Comparison of ENCODE assay signal across 8 mouse cellular contexts in the genomic region with DNA sequence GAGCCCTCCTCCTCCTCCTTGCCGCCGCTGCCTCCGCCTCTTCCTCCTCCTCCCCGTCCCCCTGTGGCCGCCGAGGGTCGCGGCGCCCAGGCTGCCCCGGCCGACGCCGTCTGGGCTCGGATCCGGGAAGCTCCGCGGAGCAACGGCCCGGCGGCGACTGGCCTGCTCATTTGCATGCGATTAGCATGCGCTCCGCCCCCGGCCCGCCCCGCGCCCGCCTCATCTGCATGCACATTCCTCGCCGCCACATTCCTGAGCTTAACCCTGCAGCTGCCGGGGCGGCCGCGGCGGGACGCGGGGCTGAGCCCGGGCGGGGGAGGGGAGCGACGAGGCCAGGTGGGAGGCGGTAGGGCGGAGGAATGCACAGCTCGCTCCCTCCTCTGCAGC. TPM values are rescaled to one million over a fixed set of nuclear protein-coding genes. Genes with fewer than 3 reads are reported as not detected.
DNase-seq lines count a peak whose midpoint lies in the region; ATAC-seq and TF ChIP-seq lines count a peak whose summit lies in the region.

No protein-coding gene starts in this region.

- peak overlapping the region; percentile 82 for H3K9ac ChIP-seq in forebrain, postnatal 0 days
- peak overlapping the region; percentile 93 for H3K9ac ChIP-seq in lung, embryonic 14.5 days

- peak overlapping the region; percentile 68 for H3K4me3 ChIP-seq in cerebellum, adult 2 months (replicated peaks; ENCODE audit: insufficient read depth, low read depth, low read length)
- H3K4me3 ChIP-seq in forebrain, postnatal 0 days (ENCODE audit: low read depth, low read length): peak overlapping the region; percentile 78
- H3K4me3 ChIP-seq in lung, embryonic 14.5 days (ENCODE audit: low read depth, low read length): peak overlapping the region; percentile 89

- no peaks in the 10 kb centered on the region for H3K27me3 ChIP-seq in cerebellum, adult 2 months (ENCODE audit: control insufficient read depth, insufficient read depth, low read length)
- H3K27me3 ChIP-seq in forebrain, postnatal 0 days (ENCODE audit: insufficient read depth, low read length): no peaks in the 10 kb centered on the region; the same call in 1 of the 2 replicates
- H3K27me3 ChIP-seq in lung, embryonic 14.5 days (ENCODE audit: insufficient read depth, low read length): no peaks in the 10 kb centered on the region

- peak; percentile 96 for ATAC-seq in forebrain, postnatal 0 days
- ATAC-seq in lung, embryonic 14.5 days (ENCODE audit: insufficient read depth): peak; percentile 95
- ATAC-seq in neutrophil, adult 5-6 weeks (ENCODE audit: extremely low read depth, insufficient number of reproducible peaks, low FRiP score, poor library complexity, severe bottlenecking): peak; percentile 67; the same call in 1 of the 2 replicates

- TF ChIP-seq CTCF in cerebellum, adult 2 months (IDR thresholded peaks at IDR 0.05; ENCODE audit: borderline replicate concordance, insufficient read depth, low read depth, low read length): no peak
- peak; percentile 44 for TF ChIP-seq CTCF in forebrain, postnatal 0 days (IDR thresholded peaks at IDR 0.05; ENCODE audit: low read depth)
- no peak; the same call in 1 of the 2 replicates for TF ChIP-seq CTCF in lung, embryonic 14.5 days (IDR thresholded peaks at IDR 0.05; ENCODE audit: low read depth)

- 0 out of 2 replicates have a peak, but pooled peaks have one; percentile 23 for TF ChIP-seq POLR2A in cerebellum, adult 2 months (IDR thresholded peaks at IDR 0.05; ENCODE audit: borderline replicate concordance, insufficient read depth, low read length)

- H3K36me3 ChIP-seq in forebrain, postnatal 0 days (ENCODE audit: insufficient read depth): no peaks in the 10 kb centered on the region
- no peaks in the 10 kb centered on the region for H3K36me3 ChIP-seq in lung, embryonic 14.5 days (ENCODE audit: insufficient read depth)

- no peaks in the 10 kb centered on the region for H3K9me3 ChIP-seq in forebrain, postnatal 0 days (ENCODE audit: low read length)
- H3K9me3 ChIP-seq in lung, embryonic 14.5 days (ENCODE audit: low read depth, low read length): no peaks in the 10 kb centered on the region

- H3K4me1 ChIP-seq in cerebellum, adult 2 months (ENCODE audit: control insufficient read depth, insufficient read depth, low read length): no peaks in the 10 kb centered on the region; the same call in 1 of the 2 replicates
- H3K4me1 ChIP-seq in forebrain, postnatal 0 days (ENCODE audit: insufficient read depth): peaks cover 13% of the 10 kb centered on the region; the same call in 1 of the 2 replicates
- H3K4me1 ChIP-seq in lung, embryonic 14.5 days (ENCODE audit: insufficient read depth): peaks cover 17% of the 10 kb centered on the region

- DNase-seq in MEL-GATA-1-ER (ENCODE audit: extremely low read depth, low read depth): peak; percentile 73
- peak; percentile 83 for DNase-seq in cerebellum, adult 2 months
- peak; percentile 90 for DNase-seq in forebrain, postnatal 0 days
- DNase-seq in heart, postnatal 4 days: peak; percentile 99
- peak; percentile 88 to 91 for DNase-seq in layer of hippocampus, adult 8-10 months (ENCODE audit: low spot score in 2 of 2)
- DNase-seq in lung, embryonic 14.5 days: peak; percentile 98
- DNase-seq in testis, postnatal 14 days (ENCODE audit: low spot score): peak; percentile 96

- peak overlapping the region; percentile 89 for H3K4me2 ChIP-seq in forebrain, postnatal 0 days (ENCODE audit: low read depth)
- H3K4me2 ChIP-seq in lung, embryonic 14.5 days: peak overlapping the region; percentile 94

- H3K27ac ChIP-seq in cerebellum, adult 2 months (ENCODE audit: insufficient read depth, low read length): no peak overlapping the region
- peak overlapping the region; percentile 62 for H3K27ac ChIP-seq in forebrain, postnatal 0 days (ENCODE audit: low read depth, low read length)
- H3K27ac ChIP-seq in lung, embryonic 14.5 days (ENCODE audit: low read depth): peak overlapping the region; percentile 98

- WGBS in cerebellum, adult 2 months: 1% methylated on average over 43 of the region's 45 CpGs
- under 1% methylated on average over 42 of the region's 45 CpGs for WGBS in forebrain, postnatal 0 days
- WGBS in lung, embryonic 14.5 days: under 1% methylated on average over 40 of the region's 45 CpGs

RNA-seq across cellular contexts. Expression of a gene that starts 0.3 kb away (rescaled TPM):
- polyA plus RNA-seq in cerebellum, adult 2 months (2012; rRNA removed): 5.7 and 6.3 TPM in 2 replicates
- 7.8 and 8.4 TPM in 2 replicates for total RNA-seq in forebrain, postnatal 0 days (2014; rRNA removed)
- polyA plus RNA-seq in forebrain, postnatal 0 days (2015; fragmentation: Nextera tagmentation; extraction: Ambion mirVana): 3.1 and 4.7 TPM in 2 replicates
- 10 to 100 TPM; 47.4 to 47.9 TPM for total RNA-seq in heart, postnatal 4 days (2021)
- total RNA-seq in layer of hippocampus, adult 8-10 months (2022): 10 to 100 TPM; 23.4 to 25.9 (median 24.6) TPM
- 16.6 and 17.1 TPM in 2 replicates for polyA plus RNA-seq in lung, embryonic 14.5 days (2014; fragmentation: Nextera tagmentation; extraction: Ambion mirVana)
- total RNA-seq in neutrophil, adult 5-6 weeks (2017): 1.8 and 2.1 TPM in 2 replicates
